Mouse (Mus musculus): Measurements from ENCODE around the gene Pyroxd2. TPM values are rescaled to one million over a fixed set of nuclear protein-coding genes. Genes with fewer than 3 reads are reported as not detected.

Gene Pyroxd2
- polyA plus RNA-seq, 3 experiments from 2014 or later: 0.38 to 0.55 TPM; not detected in 1

DNA sequence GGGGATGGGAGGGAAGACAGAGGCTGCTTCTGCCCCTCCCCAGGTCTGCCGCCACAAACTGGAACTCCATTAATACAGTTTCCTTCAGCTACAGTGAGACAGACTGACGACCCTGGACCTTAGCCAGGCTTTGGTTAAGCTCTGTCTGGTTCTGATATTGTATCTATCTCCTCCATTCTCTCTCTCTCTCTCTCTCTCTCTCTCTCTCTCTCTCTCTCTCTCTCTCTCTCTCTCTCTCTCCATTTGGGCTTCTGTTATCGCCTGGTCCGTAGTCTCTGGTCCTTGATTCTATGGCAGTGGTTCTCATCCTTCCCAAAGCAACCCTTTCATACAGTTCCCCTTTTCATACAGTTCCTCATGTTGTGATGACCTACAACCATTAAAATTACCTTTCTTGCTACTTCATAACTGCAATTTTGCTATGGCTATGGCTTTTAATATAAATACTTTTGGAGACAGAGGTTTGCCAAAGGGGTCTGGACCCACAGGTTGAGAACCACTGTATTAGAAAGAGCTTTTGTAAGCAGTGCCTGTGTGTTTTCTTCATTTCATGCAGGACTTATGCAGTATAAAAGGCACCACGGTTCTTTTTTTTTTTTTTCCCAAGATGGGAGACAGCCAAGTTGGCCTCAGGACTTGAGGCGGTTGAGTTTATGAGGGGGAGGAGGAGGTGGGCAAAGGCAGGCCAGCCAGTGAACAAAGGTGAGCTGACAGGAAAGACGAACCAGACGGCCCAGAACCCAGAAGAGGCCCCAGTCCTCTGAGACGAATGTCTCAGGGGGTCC, 7.3 kb downstream of the Pyroxd2 start:
- ATAC-seq: no peak

DNA sequence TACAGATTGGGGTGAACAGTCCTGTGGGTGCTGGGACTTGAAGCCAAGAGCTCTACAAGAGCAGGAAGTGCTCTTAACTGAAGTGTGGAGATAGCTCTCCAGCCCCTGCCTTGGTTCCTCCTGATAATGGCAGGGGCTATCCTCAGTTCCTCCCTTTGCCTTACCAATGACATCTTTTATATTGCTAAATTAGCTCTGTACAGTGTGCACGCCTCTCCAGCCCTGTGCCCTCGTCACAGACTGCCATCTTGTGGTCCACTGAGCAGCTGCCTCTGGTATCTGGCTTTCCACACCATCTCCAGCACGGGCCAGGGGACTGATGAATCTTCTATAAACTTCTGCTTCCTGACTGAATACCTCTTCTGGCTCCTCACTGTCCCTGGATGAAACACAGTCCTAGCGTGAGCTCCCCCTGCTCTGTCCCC, 8.4 kb downstream of the Pyroxd2 start:
- no peak for ATAC-seq

DNA sequence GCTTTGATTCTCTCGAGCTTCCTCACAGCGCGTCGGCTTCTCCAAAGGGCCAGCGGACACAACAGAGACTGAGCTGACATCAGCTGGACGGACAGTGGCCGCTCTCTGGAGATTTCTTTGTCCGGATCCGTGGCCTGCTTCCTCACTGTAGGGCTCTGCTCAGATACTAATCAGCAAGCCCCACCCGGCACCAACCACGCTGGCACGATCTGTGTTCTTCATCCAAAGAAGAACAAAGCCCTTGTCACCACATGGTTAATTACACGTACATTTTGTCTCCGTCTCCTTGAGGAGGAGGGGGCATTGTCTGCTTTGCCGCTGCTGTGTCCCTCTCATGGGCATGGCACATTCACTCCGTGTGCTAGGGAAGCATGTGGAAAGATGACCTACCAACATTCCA, 9.3 kb downstream of the Pyroxd2 start:
- no peak for ATAC-seq

DNA sequence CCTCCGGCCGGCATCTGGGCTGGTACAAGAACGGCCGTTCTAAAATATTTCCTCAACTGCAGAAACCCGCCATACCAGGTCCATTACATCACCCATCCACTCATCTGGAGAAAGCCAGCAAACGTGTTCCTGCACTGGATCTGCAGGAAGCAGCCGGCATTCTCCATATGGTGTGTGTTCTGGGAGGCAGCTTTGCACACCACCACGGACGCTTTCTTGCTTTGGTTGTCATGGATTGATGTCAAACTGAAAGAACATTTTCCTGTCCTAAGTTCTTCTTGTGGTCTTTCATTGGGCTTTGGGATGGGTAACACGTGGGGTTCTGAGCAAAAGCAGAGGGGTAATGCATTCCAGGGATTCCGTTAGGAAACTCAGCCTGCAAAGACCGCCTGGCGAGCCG, 10.7 kb downstream of the Pyroxd2 start:
- ATAC-seq: no peak

DNA sequence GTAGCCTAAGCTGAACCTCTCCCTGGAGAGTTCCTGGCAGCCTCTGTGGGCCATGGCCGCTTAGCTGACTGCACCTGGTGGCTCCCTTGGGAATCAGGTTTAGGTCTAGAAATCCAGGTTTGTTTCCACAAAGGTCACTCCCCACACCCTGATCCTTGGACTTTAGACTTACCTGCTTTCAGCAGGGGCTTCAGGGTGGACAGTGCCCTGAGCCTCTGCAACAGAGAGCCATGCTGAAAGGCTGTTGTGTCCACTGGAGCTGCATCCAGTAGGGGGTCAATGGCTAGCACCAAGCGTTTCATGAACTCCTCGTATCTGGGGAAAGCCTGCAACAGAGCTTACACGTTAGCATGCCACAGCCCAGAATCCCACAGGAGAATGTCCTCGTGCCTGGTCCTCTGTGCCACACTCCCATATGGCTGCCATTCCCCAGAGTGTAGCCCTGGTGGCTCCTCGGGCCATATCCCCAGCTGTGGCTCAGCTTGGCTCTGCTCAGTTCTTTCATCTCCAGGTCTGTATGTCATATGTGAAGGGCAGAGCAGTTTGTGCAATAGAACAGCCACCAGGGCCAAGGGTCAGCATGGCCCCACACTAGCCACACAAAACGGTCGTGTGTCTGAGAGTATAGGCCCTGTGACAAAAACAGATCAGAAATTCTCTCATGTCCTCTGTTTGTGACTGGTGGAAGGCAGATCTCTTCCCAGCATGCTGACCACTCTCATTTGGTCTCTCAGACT, 12.2 kb downstream of the Pyroxd2 start:
- ATAC-seq: no peak

DNA sequence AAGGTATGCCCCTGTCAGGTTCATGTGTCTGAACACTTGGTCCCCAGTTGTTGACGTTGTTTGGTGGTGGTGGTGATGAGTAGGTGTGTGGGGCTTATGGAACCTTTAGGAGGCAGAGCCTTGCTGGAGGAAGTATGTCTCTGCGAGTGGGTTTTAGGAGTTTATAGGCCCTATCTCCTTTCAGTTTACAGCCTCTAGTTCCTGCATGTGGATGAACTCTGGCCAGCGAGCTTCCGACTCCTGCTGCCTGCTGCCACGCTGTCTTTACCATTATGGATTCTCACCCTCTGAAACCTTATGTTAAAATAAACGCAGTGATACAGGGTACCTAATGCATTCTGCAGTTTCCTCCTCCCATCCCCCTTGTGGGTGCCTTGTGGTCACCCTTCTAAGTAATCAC, 12.8 kb downstream of the Pyroxd2 start:
- ATAC-seq: no peak

DNA sequence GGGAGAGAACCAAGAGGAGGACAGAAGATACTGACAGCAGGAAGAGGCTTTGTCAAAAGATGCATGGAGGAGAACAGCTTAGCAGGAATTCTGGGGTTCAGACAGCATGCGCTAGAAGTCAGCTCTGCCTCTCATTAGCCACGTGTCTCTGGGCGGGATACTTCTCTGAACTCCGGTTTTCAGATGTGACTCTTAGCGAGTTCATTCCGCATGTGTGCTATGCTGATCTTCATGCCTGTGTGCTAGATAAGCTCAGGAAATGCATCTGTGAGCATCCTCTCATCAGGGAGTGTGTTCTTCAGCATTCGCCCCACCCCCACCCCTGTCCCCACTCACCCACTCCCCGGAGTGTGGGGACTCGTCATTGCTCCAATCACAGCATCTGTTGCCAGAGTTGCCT, 14.8 kb downstream of the Pyroxd2 start:
- ATAC-seq: no peak

DNA sequence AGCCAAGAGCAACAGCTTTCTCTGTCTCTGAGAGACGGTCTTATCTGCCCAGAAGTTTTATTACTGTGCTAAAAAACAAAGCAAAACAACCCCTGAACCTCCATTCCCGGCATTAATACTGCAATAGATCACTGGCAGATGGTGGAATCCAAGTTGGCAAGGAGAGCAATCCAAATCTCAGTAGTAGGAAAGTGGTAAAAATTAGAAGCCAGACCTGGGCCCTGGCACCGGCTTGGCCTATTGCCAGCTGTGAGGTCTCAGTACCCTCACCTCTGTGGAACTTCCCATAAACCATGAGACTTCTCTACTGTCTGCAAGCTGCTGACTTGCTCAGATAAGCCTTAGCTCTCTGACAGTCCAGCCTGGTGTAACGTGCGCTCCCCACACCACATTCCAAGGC, 17.6 kb downstream of the Pyroxd2 start:
- ATAC-seq: no peak

DNA sequence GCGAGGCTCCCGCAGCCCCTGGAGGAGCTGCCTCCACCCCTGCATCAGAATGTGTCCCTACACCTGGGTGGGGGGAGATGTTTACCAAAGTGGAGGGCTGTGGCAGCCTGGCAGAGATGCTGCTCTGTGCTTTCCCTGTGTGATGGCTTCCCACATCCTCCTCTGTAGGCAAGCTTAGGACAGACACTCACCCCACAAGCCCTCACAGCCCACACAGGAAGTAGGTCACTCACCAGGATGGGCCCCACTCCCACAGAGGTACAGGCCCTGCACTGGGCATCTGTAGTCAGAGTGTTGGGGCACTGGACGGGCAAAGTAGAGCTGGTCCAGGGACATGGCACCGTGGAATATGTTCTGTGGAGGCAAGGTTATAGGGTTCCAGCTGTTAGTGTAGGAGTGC, 25.2 kb downstream of the Pyroxd2 start:
- no peak for ATAC-seq

DNA sequence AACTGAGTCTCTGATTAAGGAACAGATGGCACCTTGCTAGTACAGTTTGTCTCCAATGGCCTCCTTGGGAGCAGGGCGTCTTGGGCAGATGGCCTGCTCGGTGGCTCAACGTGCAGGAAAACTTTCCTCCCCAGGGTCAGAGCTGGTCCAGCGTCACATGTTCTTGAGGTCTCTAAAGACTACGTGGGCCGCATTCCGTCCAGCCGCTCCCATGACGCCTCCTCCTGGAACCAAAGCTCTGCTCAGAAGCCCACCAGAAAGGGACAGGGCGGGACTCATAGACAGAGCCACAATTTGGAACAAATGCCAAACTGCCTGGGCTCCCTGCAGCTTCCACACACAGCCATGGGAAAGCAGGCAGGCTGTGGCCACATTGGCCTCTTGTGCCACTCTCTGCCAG, 25.8 kb downstream of the Pyroxd2 start:
- no peak for ATAC-seq

DNA sequence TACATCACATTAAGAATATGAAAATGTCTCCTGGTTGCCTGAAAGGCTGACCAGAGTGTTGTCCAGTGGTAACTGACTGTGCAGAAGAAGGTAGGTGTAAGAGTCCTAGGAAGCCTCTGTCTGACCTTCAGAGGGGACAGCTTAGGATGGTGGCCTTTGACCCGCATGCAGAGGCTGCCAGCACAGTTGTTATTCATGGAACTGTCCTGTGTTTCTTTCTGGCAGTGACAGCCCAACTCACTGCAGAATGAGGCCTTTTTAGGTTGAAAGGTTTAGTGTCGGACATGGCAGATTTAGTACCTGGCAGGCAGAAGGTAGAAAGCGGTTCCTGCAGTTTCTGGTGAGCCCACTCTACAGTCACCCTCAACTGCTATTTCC, 26.6 kb downstream of the Pyroxd2 start:
- ATAC-seq: no peak

DNA sequence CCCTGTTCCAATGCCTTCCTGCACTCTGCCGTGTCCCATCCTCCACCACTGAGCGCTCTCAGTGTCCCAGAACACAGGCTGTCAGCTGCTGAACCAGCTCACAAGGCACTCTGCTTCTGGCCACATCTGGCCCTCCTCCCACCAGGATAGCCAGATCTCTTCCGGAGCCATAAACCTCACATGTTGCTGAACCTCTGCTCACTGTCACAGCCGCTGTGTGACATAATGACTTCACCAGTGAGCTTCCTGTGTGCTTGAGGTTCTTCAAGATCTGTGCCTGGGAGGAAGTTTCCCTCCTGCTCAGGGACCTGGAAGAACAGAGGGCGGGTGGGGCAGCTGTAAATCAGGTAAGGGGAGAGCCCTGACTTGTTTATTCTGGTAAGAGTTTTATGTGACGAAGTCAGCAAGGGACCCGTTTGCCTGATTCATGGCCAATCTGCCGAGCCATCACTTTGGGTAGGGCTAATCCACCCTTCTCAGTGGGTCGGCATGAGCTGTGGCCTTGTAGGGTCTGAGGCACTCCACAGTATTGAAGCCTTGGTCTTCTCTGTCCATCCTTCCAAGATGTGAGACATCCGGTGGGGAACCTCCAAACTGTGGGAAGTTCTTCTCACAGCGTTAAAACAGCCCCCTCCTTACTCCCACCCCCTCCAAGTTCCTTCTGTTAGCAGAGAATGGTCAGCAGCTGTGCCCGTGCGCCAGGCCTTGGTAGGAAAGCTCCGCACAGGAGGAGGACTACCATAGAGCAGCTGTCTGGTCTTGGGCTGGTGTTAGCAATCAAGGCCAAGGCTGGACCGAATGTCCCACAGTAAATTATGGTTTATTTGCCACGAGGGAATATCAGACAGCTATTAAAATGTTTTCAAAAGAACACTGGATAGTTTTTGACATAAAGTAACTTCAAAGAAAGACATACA, 27.3 kb downstream of the Pyroxd2 start:
- no peak for ATAC-seq

DNA sequence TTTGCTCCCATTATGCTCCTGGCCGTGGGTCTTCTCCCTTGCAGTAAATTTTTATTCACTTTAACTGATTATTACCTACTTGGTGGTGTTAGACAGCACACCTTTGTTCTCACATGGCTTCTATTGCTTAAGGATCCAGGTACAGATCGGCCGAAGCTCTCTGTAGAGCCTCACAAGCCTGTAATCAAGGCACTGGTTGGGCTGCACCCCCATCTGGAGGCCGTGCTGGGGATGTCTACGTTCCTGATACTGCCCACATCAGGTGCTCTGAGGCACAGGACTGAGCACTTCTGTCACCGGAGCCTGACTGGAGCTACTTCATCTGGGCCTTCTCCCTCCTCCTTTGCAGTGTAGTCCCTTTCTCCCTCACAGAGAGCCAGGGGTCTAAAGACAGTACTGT, 29.3 kb downstream of the Pyroxd2 start:
- ATAC-seq: no peak

DNA sequence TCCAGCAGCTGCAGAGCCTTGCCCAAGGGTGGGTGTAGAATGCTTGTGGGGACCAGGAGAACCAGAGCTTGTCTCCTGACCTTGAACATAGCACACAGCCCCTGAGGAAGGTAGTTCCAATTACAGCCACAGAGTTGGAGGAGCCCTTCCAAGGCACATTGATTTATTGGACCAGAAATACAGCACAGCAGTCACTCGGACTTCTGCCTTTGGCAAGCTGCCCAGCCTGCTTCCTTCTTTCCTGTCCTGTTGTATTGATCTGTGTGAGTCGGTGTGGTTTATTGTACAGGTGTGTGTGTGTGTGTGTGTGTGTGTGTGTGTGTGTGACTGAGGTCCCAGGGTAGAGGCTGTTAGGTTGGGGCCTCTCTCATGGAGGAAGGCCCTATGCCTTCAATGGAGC, 30.1 kb downstream of the Pyroxd2 start:
- no peak for ATAC-seq

DNA sequence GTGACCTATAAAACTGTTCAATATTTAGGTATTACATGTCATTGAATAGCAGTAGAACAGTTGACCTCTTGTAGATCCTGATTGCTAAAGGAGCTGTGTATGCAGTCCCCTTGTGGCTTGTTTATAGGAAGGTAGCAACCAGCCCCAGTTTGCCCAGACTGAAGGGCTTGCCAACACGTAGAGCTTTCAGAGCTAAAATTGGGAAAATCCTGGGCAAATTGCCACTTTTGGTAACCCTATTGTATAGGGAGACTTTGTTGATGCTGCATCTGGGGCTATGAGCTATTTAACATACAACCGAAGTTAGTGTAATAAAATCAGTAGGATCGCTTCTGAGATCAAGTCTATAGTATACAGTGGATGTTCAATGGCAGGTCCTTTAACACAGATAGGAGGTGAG, 34.5 kb downstream of the Pyroxd2 start:
- ATAC-seq: no peak

DNA sequence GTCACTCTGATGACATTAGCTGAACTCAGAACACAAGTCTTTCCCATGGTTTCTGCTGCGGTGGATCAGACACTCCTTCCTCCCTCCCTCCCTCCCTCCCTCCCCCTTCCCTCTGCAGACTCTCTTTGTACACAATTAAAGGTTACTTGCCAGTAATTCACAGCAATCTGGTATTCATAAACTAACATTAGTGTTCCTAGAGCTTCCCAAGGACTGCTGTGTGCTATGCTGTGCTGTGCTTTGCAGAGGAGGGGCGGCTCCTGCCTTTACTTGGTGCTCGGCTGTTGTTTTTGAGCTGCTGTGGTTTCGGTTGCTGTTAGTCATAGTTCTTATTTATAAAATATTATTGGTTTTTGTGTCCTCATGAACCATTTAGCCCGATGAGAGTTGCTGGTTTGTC, 34.9 kb downstream of the Pyroxd2 start:
- no peak for ATAC-seq

DNA sequence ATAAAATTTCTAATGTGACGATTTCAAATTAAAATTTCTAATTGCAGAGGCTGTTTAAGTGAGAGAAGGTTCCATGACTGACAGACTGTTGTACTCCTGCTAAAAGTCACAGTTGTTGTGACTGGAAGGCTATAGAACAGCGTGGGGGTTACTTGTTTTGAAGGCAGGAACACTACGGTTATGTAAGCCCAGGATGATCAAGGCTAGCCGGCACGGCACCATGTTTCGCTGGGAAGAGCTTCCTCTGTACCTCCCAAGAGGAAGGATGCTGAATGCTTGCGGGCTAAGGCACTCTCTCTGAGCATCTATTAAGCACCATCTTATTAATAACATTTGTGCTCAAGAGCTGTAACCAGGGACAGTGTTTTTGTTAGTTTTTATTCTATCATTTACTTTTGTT, 36.1 kb downstream of the Pyroxd2 start:
- no peak for ATAC-seq

DNA sequence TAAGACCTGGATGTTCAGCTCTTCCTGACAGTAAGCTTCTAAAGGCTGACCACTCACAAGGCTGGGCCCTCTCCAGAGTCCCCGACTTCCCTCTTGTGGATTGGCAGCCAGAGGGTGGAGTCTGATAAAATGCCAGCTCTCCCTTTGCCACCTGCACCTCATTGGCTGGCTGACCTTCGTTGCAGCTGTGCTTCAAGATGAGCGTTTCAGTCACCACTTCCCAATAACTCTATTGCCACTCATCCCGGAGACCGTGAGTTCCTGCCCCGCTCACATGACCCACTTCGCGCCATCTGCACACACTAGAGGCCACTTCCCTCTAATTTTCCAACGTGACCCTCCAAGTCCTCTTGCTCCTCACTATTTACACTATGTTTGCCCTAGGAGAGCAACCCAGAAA, 38.8 kb downstream of the Pyroxd2 start:
- no peak for ATAC-seq

DNA sequence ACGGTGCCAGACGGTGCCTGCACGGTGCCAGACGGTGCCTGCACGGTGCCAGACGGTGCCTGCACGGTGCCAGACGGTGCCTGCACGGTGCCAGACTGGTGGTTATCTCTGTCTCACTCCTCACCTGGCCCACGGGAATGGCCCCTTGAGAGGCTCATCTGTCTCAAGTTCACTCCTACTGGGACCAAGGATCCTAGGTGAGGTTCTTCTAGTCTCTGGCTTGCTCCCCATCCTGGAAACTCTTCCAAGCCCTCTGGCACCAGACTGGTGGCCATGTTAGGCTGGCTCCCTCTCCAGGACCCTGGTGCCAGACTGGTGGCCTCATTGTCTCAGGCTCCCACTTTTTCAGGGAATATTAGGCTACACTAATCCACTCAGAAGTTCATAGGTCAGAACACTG, 53.1 kb downstream of the Pyroxd2 start:
- no peak for ATAC-seq

DNA sequence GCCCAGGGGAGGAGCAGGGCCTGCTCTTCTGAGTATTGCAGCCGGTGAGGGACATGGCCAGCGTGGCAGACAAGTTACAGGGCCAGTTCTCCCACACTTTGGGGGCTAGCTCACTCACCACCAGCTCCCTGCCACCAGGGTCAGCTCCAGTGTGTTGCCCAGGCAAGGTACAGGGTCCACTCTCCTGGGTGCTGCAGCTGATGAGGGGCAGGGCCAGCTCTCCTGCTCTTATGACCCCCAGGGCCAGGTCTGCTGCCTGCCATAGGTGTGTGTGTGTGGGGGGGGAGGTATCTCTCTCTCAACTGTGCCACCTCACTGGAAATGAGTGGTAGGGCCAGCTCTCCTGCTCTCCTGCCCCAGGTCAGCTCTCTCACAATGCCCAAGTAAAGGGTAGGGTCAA, 54.0 kb downstream of the Pyroxd2 start:
- ATAC-seq: no peak

DNA sequence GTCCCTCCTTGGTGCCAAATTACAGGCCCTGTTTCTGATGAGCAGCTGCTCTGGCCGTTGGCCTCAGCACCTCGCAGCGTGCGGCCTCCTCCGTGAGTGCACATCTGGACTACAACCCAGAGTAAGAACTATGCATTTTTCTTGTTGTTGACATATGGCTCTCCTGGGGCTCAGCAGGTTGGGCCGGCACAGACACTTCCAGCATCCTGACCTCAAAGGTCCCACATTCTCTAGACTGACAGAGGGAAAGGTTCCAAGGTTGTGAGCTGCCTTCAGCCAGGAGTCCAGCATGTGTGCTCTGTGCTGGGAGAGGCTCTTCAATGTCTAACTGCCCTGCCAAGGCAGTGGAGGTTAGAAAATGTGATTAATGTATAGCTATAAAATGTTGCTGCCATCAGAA, 55.2 kb downstream of the Pyroxd2 start:
- no peak for ATAC-seq

DNA sequence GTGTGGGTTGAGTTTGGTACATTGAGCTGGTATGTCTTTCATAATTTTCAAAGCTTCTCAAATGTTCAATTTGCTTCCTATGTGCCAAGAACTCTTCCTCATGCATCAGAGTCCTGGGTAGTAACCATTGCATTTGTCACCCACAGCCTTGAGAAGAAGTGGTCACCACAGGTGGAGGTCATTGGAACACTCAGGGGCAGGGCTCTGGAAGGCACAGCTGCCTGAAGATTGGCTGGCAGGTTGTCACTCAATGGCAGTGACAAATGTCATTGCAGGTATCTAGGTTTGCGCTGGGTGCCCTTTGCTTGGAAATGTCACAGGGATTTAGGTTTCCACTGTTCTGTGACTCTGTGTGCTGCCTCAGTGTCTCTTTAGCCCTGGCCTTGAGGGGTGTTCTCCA, 62.3 kb downstream of the Pyroxd2 start:
- no peak for ATAC-seq

DNA sequence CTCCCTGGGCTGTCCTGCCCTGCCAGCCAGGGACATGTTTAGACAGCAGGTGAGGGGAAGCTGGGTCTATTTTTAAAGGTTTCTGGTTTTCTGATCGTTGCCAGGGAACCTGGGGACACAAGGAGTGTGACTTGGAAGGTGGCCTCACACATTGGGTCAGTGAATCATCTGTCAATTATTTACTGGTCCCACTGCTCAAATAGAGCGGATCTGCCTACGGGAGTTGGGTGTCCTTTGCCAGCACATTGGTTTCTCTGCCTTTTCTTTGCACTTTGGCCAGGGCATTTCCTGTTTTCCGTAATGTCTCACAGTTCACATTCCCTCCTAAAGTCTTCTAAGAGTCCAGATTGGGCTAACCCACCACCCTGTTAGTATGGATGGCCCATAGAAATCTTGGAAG, 62.8 kb downstream of the Pyroxd2 start:
- no peak for ATAC-seq
